Mouse (Mus musculus) adrenal gland, postnatal 4 days (tissue): ENCODE results near the gene Nenf. TPM values are rescaled to one million over a fixed set of nuclear protein-coding genes. Genes with fewer than 3 reads are reported as not detected.
A peak's percentile ranks its signal among the peaks of the same experiment; 100 is the strongest.

Experiments
- DNase-seq, 2 experiments: peaks; one replicate each; pipeline ENCODE4 v3.0.0; 2021 to 2022; ENCODE audit warnings: low spot score in 2 of 2, mixed read lengths in 2 of 2
- total RNA-seq, 2 experiments: library from RNA; stranded (reverse); gene quantifications; 2 replicates each; pipeline ENCODE4 v1.2.3; 2021

Gene Nenf
- total RNA-seq, 2 experiments from 2014 or later = 127 to 129 TPM

DNA sequence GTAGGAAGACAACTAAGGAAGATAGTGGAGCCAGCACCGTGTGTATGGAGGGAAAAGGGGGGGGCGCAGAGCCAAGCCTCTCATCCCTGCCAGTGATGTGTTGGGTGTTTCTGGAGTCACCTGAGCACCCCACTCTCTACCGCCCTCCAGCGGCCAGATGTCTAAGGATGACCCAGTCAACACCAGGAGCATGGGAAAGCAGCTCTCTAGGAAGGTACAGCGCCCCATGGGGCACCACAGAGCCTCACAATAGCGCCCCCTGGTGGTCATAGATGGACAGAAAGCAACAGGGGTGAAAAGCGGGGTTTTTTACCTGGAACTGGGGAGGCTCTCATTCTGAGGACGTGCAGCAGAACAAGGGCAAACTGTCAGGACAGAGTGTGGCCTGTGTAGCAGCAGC, 29.2 kb downstream of the Nenf start:
- DNase-seq = peak; percentile 29 to 47

DNA sequence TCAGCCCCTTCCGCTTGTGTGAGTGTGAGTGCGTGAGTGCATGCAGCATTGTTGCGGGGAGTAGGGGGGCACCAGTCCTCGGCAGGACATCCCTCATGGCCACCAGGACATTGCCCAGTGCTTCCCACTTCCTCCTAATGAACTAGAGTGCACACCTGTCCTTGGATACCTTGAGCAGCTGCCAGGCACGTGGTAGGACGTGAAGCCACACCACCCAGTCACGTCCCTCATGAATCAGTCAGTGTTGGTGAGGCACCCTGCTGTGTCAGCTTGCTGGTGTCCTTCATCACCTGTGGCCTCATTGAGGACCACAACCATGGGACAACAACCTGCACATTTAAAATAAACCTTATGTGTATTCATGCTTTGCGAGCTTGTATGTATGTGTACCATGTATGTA, 33.5 kb downstream of the Nenf start:
- no peak for DNase-seq

DNA sequence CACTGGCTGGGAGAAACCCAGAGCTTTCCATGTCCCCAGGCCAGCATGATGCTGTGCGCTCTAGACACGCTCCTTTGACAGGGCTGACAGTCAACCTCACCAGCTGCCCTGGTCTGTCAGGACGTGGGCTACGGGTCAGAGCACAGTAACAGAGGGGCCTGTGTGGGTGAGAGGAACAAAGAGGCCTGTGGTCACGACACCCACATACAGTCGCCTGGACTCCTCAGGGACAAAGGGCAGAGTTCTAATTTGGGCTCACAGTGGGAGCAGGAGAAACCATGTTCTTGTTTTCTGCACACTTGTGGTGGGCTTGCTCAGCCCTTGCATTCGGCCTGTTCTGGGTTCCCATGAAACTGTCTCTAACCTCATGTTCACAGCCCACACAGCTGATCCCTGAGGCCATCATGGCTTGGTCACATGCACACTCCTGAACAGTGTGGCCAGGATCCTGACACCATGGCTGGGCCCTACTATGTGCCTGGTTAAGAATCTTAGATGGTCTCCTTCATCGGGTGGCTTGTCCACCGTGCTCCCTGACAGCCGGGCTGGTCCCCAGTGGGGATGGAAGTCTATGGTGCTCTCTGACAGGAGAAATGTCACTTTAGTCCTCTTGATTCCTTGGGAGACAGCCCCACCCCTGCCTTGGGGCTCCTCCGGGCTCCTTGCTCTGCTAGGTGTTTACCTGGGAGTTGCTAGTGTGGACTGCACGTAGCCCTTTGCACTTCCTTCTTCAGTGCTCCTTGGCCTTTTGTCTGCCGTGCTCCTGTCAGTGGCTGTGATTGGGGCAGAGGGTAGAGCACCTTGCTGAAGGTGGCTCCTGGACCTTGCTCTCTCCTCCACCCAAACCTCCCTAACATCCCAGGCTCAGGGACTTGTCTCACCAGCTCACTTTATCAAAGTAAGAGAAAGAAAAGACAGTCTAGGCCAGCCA, 34.6 kb downstream of the Nenf start:
- no peak for DNase-seq

DNA sequence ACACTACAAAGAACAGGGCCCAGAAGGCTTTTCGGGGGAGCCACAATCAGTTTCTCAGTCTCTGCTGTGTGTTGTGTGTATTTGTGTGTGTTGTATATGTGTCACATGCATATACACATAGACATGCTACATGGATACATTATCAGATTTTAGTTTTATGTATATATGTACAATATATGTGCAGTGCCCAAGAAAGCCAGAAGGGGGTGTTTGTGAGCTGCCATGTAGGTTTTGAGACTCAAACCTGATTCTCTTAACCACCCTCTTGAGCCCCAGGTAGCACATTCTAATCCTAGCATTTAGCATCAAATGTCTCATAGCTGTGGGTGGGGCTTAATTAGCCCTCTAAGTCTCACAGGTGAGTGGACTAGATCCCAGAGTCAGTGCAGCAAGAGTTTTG, 35.7 kb downstream of the Nenf start:
- DNase-seq = no peak

- DNase-seq = no peak
Measured at GRCm38 (mm10) chr1:191281171-191281570, 36.8 kb downstream of the Nenf start.

DNA sequence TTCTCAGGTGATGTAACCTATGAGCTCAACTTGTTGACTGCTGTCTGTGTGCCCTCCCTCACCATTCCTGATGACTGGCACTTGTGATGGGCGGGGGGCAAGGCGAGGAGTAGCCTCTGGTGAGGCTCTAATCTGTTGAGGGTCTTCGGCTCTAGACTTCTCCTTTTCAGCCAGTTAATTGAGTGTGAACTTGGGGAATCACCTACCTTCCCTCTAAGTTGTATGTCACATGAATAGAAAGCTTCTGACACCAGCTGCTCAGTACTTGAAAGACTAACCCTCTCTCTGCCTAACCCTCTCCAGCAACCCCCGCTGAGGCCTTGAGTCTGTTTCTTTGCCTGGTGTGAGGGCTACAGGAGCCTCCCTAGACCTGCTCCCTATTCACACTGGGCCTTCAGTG, 39.7 kb downstream of the Nenf start:
- DNase-seq = no peak

- no peak for DNase-seq
Measured at GRCm38 (mm10) chr1:191277549-191278059, 40.4 kb downstream of the Nenf start.

GRCm38 (mm10) chr1:191276181-191276580, 41.8 kb downstream of the Nenf start:
- DNase-seq = no peak

GRCm38 (mm10) chr1:191275527-191275926, 42.5 kb downstream of the Nenf start:
- DNase-seq = peak; percentile 68 to 72

DNA sequence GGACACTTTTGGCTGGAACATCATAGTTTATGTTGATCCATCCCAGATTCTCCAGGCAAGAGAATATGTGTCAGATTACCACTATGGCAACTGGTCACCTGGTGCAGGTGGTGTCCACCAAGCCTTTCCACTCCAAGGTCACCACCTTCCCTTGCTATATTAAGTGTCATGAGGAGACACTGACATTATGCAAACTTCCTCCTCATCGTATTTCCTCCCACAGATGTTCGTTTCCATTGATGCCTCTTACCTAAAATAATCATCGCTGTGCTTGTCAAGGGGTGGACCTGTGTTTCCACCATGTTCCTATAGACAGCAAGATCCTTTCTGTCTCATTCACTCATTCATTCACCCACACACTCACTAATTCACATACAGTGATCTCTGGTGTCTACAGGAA, 45.3 kb downstream of the Nenf start:
- no peak for DNase-seq

- DNase-seq = no peak
Measured at GRCm38 (mm10) chr1:191269648-191269952, 48.4 kb downstream of the Nenf start.

GRCm38 (mm10) chr1:191268797-191269647, 49.0 kb downstream of the Nenf start:
- DNase-seq = no peak

DNA sequence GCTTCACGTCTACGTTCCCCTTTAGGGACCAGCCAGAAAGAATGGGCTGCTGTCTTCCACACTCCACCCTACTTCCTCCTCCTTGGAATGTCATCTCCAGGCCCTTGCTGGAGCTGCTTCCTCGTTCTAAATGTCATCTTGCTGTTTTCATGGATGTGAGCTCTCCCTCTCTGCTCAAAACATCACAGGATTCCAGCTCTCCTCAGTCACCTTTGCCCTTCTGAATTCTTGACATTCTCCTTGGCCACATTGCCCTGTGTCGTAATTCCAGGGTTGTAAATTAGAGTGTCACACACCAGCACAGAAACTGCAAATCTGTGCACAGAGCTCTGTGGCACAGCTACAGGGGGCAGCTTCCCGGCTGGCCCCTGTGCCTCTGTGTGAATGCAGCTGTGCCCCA, 50.1 kb downstream of the Nenf start:
- DNase-seq = no peak

- no peak for DNase-seq
Measured at GRCm38 (mm10) chr1:191267162-191267561, 50.8 kb downstream of the Nenf start.

- DNase-seq = no peak
Measured at GRCm38 (mm10) chr1:191263471-191263870, 54.5 kb downstream of the Nenf start.

GRCm38 (mm10) chr1:191261861-191262260, 56.1 kb downstream of the Nenf start:
- no peak for DNase-seq

DNA sequence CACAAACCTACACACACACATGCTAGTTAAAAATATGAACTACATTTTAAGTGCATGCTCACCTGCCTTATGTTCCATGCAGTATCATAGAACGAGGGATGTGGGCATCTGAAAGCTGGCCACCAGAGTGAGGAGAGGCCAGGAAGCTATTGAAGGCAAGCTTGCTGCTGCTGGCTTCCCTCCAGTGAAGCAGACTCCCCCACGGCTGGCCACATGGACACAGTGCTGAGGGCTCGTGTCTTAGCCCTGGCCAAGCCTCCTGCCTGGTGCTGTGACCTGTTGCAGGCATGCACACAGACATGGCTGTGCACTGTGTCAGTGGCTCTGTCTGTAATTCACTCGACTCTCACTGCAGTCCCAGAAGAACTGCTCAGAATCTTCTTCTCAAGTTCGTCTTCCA, 58.3 kb downstream of the Nenf start:
- no peak for DNase-seq

- no peak for DNase-seq
Measured at GRCm38 (mm10) chr1:191259121-191259520, 58.9 kb downstream of the Nenf start.

- no peak for DNase-seq
Measured at GRCm38 (mm10) chr1:191258521-191258920, 59.5 kb downstream of the Nenf start.

GRCm38 (mm10) chr1:191257981-191258380, 60.0 kb downstream of the Nenf start:
- DNase-seq = no peak

DNA sequence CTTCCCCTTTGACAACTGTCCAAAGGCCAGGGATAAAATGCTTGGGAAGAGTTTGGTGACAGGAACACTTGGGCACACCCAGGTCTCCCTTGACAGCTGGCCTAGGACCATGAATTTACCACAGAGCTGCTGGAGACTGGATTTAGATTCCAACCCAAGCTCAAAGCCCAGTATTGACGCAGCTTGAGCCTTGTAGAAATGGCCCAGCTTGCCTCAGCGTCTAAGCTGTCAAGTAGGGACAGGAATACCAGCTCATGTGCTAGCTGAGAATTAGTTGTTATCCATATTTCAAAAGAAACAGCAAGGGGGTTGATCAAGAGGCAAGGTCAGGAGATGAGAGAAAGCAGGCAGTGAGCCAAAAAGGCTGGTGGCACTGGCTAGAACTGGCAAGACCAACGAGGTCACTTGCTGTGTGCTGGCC, 60.6 kb downstream of the Nenf start:
- peak in 1 of 2 experiments; percentile 39 for DNase-seq
